Mouse (Mus musculus): ENCODE data around the gene Stx3. TPM values are rescaled to one million over a fixed set of nuclear protein-coding genes. Genes with fewer than 3 reads are reported as not detected.

Stx3 gene
- polyA plus RNA-seq, 1 experiment from 2014 or later: 42.6 TPM

DNA sequence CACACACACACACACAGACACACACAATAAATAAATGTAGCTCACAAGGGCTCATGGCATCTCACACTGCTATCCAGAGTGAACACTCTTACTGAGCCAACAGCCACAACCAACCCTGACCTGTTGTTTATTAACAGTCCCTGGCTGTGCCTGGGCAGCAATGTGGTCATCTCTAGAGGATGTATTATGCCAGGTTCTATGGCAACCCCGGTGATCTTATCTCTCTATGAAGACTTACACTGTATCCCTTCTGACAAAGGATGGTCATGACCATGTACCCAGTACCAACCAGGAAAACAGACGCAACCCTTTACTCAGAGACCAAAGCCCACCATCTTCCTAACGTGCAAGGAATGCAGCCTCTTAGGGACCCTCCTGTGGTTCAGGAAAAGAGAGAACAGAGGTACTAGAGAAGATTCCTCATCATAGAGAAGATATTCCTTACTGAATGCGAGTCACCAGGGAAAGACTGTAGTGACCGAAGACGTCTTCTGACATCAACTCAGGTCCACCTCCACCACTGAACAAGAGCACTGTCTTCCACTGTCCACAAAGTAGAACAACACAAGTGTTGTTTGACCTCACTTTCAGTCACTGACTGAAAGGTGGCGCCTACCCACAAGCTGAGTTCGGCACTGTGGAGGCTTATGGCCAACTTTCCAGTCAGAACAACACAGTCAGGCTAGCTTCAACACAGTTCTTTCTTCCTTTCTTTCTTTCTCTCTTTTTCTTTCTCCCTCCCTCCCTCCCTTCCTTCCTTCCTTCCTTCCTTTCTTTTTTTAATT is 18.5 kb downstream of the Stx3 start:
- H3K4me1 ChIP-seq (ENCODE audit: insufficient read depth, low read depth, low read length): no peaks in the 10 kb centered on the region
- 69% methylated on average over 8 of the region's 8 CpGs for WGBS
- H3K9ac ChIP-seq (replicated peaks; ENCODE audit: low read depth): no peak overlapping the region
- no peaks in the 10 kb centered on the region for H3K36me3 ChIP-seq (ENCODE audit: insufficient read depth, low read length)
- ATAC-seq (peak; percentile 70), DNase-seq (ENCODE audit: low spot score) (peak; percentile 27)
- H3K27ac ChIP-seq (ENCODE audit: low read length): no peak overlapping the region
- H3K9me3 ChIP-seq (ENCODE audit: low read length): no peaks in the 10 kb centered on the region
- H3K4me3 ChIP-seq (ENCODE audit: low read depth, low read length): no peak overlapping the region
- no peaks in the 10 kb centered on the region for H3K27me3 ChIP-seq (replicated peaks; ENCODE audit: insufficient read depth, low read length)
- no peak overlapping the region for H3K4me2 ChIP-seq (replicated peaks; ENCODE audit: low read depth, low read length)
- TF ChIP-seq CTCF (IDR thresholded peaks at IDR 0.05): peak; percentile 56
- TF ChIP-seq EP300 (IDR thresholded peaks at IDR 0.05): no peak

GRCm38 (mm10) chr19:11794447-11794846 is 24.8 kb downstream of the Stx3 start:
- no peak for ATAC-seq
- Histone ChIP-seq H3K4me1 (ENCODE audit: insufficient read depth, low read depth, low read length) (no peaks in the 10 kb centered on the region), H3K4me3 (ENCODE audit: low read depth, low read length) (no peak overlapping the region), H3K9me3 (ENCODE audit: low read length) (no peaks in the 10 kb centered on the region), H3K36me3 (ENCODE audit: insufficient read depth, low read length) (no peaks in the 10 kb centered on the region), H3K27ac (ENCODE audit: low read length) (no peak overlapping the region), H3K4me2 (replicated peaks; ENCODE audit: low read depth, low read length) (no peak overlapping the region), H3K27me3 (replicated peaks; ENCODE audit: insufficient read depth, low read length) (no peaks in the 10 kb centered on the region), H3K9ac (replicated peaks; ENCODE audit: low read depth) (no peak overlapping the region)
- WGBS: 78% methylated on average over 6 of the region's 6 CpGs
- no peak for DNase-seq (ENCODE audit: low spot score)
- no peak for TF ChIP-seq EP300 (IDR thresholded peaks at IDR 0.05)

DNA sequence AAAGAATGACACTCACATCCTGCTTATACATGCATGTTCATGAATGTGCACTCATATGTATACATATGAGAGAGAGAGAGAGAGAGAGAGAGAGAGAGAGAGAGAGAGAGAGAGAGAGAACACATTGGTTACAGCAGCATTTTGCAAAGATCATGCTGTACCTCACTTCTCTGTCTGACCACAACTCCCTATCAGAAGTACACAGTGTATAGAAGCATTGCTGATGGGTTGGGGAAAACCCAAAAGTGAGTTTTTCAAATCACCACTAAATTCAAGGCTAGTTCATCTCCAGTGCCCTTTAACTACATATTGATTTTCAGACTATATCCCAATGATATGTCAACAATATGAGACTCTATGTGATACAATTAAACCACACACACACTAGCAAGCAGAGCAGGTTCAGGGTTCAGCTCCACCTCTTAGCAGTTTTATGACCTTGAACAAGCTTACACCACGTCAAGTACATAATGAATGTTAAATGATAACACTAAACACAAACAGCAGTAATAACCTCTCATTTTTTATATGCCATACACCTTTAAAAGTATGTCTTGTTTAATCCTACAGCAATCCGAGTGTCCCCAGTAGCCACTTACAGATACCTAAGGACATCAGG is 25.4 kb downstream of the Stx3 start:
- Histone ChIP-seq H3K4me3 (ENCODE audit: low read depth, low read length) (no peak overlapping the region), H3K27ac (ENCODE audit: low read length) (no peak overlapping the region), H3K9ac (replicated peaks; ENCODE audit: low read depth) (no peak overlapping the region), H3K9me3 (ENCODE audit: low read length) (no peaks in the 10 kb centered on the region), H3K4me2 (replicated peaks; ENCODE audit: low read depth, low read length) (no peak overlapping the region), H3K36me3 (ENCODE audit: insufficient read depth, low read length) (no peaks in the 10 kb centered on the region), H3K27me3 (replicated peaks; ENCODE audit: insufficient read depth, low read length) (no peaks in the 10 kb centered on the region), H3K4me1 (ENCODE audit: insufficient read depth, low read depth, low read length) (no peaks in the 10 kb centered on the region)
- WGBS: 75% methylated on average over 2 of the region's 2 CpGs
- ATAC-seq: no peak
- DNase-seq (ENCODE audit: low spot score): no peak
- TF ChIP-seq EP300 (IDR thresholded peaks at IDR 0.05) (no peak), CTCF (IDR thresholded peaks at IDR 0.05) (no peak)

DNA sequence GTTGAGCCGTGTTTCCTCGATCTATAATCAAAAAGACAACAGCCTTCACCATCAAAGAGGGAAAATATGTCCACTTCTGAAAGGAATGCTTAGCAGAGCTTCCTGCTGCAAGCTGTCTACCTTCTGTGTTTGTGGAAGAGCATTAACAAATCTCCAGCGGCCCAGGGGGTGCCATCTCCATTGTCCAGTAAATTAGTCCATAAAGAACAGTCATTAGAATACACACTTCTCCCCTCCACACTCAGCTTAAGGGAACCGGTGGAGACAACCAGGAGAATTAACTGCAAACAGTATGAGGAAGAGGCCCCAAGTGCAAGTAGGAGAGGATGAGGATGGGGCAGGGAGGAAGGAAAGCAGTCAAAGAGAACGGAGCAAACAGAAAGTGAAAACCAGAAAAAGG is 27.4 kb downstream of the Stx3 start:
- Histone ChIP-seq H3K9me3 (ENCODE audit: low read length) (no peaks in the 10 kb centered on the region), H3K36me3 (ENCODE audit: insufficient read depth, low read length) (no peaks in the 10 kb centered on the region), H3K4me2 (replicated peaks; ENCODE audit: low read depth, low read length) (no peak overlapping the region), H3K4me3 (ENCODE audit: low read depth, low read length) (no peak overlapping the region), H3K4me1 (ENCODE audit: insufficient read depth, low read depth, low read length) (no peaks in the 10 kb centered on the region), H3K27ac (ENCODE audit: low read length) (no peak overlapping the region), H3K27me3 (replicated peaks; ENCODE audit: insufficient read depth, low read length) (no peaks in the 10 kb centered on the region), H3K9ac (replicated peaks; ENCODE audit: low read depth) (no peak overlapping the region)
- TF ChIP-seq EP300 (IDR thresholded peaks at IDR 0.05) (no peak), CTCF (IDR thresholded peaks at IDR 0.05) (no peak)
- ATAC-seq (no peak), DNase-seq (ENCODE audit: low spot score) (no peak)
- 72% methylated on average over 5 of the region's 5 CpGs for WGBS

DNA sequence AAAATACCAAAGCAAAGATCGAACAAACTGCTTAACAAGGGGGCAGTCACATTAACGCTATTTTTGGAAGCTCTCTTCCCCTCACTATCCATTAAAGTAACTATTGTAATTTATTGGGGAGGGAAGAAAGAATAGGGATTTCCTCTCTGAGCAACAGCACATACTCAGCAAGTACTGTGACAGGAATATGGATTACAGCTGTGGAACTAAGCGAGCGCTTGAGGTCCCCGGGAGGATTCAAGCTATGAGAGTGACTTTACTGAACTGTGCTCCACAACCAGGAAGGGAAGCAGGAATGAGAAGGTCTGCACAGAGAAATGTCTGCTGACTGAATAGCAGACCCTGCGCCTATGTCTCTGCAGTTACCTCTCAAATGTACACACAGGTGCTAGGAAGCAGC is 30.3 kb downstream of the Stx3 start:
- no peaks in the 10 kb centered on the region for H3K36me3 ChIP-seq (ENCODE audit: insufficient read depth, low read length)
- no peak overlapping the region for H3K27ac ChIP-seq (ENCODE audit: low read length)
- 78% methylated on average over 6 of the region's 6 CpGs for WGBS
- no peak overlapping the region for H3K4me2 ChIP-seq (replicated peaks; ENCODE audit: low read depth, low read length)
- DNase-seq (ENCODE audit: low spot score) (no peak), ATAC-seq (no peak)
- no peaks in the 10 kb centered on the region for H3K27me3 ChIP-seq (replicated peaks; ENCODE audit: insufficient read depth, low read length)
- no peaks in the 10 kb centered on the region for H3K9me3 ChIP-seq (ENCODE audit: low read length)
- no peaks in the 10 kb centered on the region for H3K4me1 ChIP-seq (ENCODE audit: insufficient read depth, low read depth, low read length)
- TF ChIP-seq EP300 (IDR thresholded peaks at IDR 0.05): no peak
- TF ChIP-seq CTCF (IDR thresholded peaks at IDR 0.05): no peak
- H3K9ac ChIP-seq (replicated peaks; ENCODE audit: low read depth): no peak overlapping the region
- H3K4me3 ChIP-seq (ENCODE audit: low read depth, low read length): no peak overlapping the region

DNA sequence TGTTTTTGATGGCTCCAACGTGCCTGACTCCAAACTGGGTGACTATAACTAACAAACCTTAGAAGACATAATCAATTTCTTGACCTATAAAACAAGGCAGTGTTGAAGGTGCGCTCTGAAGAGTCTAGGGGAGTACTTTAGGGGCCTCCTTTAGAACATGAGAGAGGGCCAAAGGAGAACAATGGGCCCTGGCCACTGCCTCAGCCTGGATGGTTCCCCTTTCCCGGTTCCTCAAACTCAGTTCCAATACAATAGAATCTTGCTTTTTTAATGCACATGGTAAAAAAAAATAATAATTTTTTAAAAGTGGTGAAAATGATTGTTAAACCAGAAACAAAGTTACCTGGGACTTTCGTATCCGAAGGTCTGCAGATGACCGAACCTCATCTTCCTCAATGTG is 31.4 kb downstream of the Stx3 start:
- no peak for ATAC-seq
- Histone ChIP-seq H3K36me3 (ENCODE audit: insufficient read depth, low read length) (no peaks in the 10 kb centered on the region), H3K27ac (ENCODE audit: low read length) (no peak overlapping the region), H3K4me1 (ENCODE audit: insufficient read depth, low read depth, low read length) (no peaks in the 10 kb centered on the region), H3K9me3 (ENCODE audit: low read length) (no peaks in the 10 kb centered on the region), H3K4me2 (replicated peaks; ENCODE audit: low read depth, low read length) (no peak overlapping the region), H3K4me3 (ENCODE audit: low read depth, low read length) (no peak overlapping the region), H3K9ac (replicated peaks; ENCODE audit: low read depth) (no peak overlapping the region), H3K27me3 (replicated peaks; ENCODE audit: insufficient read depth, low read length) (no peaks in the 10 kb centered on the region)
- DNase-seq (ENCODE audit: low spot score): no peak
- TF ChIP-seq EP300 (IDR thresholded peaks at IDR 0.05) (no peak), CTCF (IDR thresholded peaks at IDR 0.05) (no peak)
- WGBS: 91% methylated on average over 6 of the region's 6 CpGs
